Mouse (Mus musculus) kidney, adult 11 months (tissue): ENCODE measurements at regions not wholly inside any gene's neighbourhood (a gene's known extent, or its start where the extent isn't known, plus 50 kb on each side); places are given as distances from the start of the nearest gene placed in this dataset.

Experiments
- DNase-seq: peaks from one replicate; pipeline ENCODE4 v3.0.0; 2022

DNA sequence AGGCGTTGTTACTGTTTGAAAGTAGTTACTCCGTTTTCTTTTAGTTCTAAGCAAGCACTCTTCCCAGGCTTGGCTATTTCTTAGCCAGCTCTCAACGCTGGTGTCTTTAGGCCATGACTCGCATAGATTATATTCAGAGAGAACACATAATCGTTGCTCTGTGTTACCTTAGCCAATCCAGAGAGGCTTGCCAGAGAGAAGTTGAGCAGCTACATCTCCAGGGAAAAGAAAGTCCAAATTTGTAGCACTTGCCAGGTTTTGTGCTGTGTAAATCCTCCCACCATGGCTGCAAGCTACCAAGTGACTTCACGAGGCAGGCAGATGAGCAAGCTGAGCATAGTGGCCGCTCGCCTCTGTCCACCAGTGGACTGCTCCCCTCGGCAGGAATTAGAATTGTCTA is 163.3 kb upstream of the Fn1 start:
- DNase-seq: no peak

- no peak for DNase-seq
Measured at GRCm38 (mm10) chr1:71814141-71814540, 161.1 kb upstream of the Fn1 start.

DNA sequence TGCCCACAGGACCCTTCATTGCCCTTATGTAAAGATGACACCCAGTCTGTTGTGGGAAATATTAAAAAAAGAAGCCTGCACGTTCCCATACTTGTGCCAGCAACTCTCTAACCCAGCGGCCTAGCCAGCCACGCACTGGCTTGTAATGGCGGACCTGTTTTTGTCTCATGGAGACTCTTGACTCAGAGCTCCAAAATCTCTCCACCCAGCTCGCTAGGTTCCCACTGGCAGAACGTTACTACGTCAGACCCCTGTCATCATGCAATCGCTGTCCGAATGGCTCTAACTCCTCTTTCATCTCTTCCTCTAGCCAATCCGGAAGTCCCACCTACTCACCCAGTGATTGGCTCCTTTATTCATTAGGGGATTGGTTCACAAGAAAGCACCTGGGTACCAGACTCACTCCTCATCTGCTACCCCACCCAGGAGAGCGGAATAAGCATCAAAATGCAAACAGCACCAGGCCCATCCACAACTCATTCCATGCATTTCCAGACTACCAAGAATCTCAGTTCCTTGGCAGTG is 159.2 kb upstream of the Fn1 start:
- no peak for DNase-seq

- no peak for DNase-seq
Measured at GRCm38 (mm10) chr1:71811196-71811788, 158.3 kb upstream of the Fn1 start.

DNA sequence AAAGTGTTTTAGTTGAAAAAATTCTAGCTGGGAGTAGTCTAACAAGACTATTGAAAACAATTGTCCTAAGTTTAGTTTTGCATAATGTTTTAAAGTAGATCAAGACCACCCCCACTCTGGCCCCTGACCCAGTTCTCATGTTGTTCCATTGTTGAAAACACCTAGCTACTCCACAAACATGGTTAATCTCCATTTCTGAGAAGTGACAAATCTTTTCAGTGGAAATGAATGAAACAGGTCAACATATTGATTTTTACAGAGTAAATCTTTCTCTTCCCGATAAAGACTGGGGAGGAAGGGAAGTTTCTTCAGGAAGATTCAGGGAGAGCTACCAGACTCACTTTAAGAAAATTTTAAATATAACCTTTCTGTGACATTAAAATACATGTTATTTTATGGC is 155.0 kb upstream of the Fn1 start:
- no peak for DNase-seq

GRCm38 (mm10) chr1:71807586-71807985 is 154.6 kb upstream of the Fn1 start:
- DNase-seq: no peak

DNA sequence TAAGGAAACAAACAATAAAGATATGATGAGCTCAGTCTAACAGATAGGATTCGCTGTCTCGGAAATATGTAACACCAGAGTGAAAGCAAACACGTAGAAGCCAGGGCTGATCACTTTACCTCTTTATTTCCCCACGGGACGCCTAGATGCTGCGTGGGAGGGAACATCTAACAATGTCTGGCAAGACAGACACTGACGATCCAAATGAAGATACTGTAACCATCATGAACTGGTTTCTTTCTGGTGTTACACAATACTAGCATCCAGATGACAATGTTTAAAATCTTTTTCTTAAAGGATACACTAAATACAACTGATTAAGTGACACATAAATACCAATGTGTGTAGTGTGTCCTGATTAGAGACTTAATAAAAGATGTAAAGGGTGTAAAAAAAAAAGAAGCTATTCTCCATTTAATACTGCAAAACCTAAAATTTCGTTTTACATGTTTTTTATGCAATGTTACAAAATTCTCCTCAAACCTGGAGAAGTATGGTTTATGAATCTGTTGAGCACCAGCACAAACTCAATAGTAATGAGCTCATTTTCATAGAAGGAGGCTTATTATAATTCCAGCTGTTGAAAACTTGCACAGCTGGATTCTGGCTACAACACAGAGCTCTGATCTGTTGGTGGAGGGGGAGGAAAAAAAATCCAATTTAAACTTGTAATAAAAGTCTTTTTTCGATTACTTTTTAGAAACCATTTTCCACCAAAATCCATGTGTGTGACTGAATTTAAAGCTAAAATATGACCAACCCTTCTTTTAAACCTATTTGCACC is 148.5 kb upstream of the Fn1 start:
- DNase-seq: no peak

- no peak for DNase-seq
Measured at GRCm38 (mm10) chr1:71800581-71800980, 147.6 kb upstream of the Fn1 start.

DNA sequence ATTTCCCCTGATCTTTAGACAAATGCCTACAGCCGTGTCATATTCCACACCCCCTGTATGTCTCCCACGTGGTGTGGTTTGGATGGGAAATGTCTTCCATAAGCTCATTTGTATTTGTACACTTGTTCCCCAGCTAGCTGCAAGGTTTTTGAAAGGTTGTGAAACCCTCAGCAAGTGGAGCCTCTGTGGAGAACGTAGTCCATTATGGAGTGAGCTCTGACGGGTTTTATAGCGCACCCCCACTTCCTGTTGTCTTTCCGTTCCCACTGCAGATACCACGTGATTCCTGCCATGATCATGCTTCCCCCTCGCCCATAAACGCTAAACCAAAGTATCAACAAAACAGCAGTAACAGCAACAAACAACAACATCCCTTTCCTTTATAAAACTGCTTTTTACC is 145.6 kb upstream of the Fn1 start:
- DNase-seq: no peak

- DNase-seq: no peak
Measured at GRCm38 (mm10) chr1:71788408-71788807, 135.4 kb upstream of the Fn1 start.

DNA sequence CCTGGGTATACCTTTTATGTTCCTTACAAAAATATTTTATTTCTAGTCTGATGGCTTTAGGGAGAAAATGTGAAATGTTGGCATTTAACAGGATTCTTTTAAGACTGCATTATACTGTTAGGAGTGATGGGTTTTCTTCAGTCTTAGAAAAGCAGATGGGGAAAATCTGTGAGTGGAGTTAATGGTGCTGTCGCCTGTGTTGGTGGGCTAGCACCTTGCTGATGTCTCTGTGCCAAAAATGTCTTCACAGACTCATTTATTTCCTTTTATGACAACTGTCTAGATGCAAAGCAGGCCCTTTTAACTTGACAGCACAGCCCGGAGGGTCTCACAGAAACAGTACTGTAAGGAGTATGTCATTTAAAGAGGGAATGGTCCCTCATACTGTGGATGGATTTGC is 131.9 kb upstream of the Fn1 start:
- no peak for DNase-seq

- DNase-seq: no peak
Measured at GRCm38 (mm10) chr1:71778292-71778691, 125.3 kb upstream of the Fn1 start.

GRCm38 (mm10) chr1:71775865-71776501 is 123.0 kb upstream of the Fn1 start:
- DNase-seq: no peak

GRCm38 (mm10) chr1:71772526-71772925 is 119.5 kb upstream of the Fn1 start:
- DNase-seq: no peak

GRCm38 (mm10) chr1:71771798-71772197 is 118.8 kb upstream of the Fn1 start:
- DNase-seq: no peak

DNA sequence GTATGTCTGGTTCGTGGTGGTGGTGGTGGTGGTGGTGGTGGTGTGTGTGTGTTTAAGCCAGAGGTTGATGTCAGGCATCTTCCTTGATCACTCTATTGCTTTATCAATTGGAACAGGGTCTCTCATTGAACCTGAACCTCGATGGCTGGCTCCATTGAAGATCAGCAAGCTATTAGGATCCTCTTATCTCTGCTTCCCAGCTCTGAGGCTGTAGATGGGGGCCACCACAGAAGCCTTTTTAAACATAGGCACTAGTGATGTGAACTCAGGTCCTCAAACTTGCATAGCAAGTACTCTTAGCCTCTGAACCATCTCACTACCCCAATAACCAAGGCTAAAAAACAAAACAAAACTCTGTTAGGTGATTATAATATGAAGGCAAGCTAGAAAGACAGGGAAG is 116.6 kb upstream of the Fn1 start:
- DNase-seq: no peak

- no peak for DNase-seq
Measured at GRCm38 (mm10) chr1:71767705-71768104, 114.7 kb upstream of the Fn1 start.

DNA sequence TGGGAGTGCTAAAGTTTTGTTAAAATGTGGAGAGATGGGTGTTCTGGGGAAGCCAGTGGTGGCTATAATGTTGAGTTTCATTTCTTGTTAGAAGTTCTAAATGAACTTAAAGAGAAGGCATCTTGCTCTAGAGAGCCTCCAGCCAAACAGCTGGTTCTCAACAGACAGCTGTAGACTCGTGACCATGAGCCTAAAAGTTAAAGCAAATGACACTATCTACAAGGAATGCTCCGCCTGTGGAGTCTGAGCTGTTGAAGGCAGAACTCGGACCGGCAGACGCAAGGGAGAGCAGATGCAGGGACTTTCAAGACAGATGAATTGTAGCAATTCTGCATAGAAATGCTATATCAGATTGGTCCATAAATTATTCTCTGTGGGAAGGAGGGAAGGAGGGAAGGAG is 114.1 kb upstream of the Fn1 start:
- DNase-seq: peak; percentile 6

DNA sequence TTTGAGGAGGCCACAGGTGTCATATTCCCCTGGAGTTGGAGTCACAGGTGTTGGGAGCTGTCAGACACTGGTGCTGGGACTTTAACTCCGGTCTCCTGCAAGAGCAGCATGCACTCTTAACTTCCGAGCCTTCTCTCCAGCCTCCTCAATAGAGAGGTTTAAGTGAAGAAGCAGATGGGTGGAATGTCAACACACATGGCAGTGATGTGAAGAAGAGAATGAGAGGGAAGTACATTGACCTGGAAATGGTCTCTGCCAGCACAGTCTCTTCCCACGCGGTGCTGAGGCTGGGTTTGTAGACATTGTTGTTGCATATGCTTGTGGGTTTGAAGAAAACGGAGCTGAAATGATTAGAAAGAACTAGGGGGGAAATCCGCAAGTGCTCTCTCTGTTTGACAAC is 112.0 kb upstream of the Fn1 start:
- no peak for DNase-seq

DNA sequence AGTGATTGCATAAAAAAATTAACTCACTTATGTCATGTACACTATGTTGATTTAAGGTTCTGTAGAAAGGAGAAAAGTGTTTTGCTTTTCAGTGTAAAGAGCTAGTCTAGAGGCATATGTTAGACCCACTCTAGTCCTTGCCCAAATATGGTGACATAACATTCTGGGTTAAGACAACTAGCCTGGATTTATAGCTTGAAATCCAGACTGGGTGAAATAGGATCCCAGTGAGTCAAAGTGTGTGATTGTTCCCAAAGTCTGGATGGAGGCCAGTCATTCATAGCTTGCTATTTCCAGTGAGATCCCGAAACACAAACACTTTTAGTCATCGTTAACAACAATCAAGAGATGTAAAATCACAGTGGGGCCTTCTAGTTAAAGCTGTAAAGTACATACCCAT is 110.5 kb upstream of the Fn1 start:
- no peak for DNase-seq

- DNase-seq: no peak
Measured at GRCm38 (mm10) chr1:71760342-71760741, 107.3 kb upstream of the Fn1 start.

GRCm38 (mm10) chr1:71757236-71757635 is 104.2 kb upstream of the Fn1 start:
- DNase-seq: no peak

DNA sequence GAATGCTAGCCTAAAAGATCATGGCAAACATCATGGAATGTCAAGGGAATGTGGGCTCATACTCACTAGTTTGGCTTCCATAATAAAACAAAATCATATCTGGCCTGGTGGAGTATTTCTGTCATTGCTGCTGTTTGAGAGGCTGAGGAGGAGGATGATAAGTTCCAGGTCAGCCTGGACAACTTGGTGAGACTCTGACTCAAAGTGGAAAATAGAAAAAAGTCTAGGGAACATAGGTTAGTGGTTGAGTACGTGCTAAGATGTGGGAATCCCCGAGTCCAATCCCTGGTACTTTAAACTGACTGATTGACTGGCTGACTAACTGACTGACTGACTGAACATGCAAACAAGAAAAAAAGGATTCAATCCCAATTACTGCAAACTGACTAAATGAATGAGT is 103.2 kb upstream of the Fn1 start:
- no peak for DNase-seq

DNA sequence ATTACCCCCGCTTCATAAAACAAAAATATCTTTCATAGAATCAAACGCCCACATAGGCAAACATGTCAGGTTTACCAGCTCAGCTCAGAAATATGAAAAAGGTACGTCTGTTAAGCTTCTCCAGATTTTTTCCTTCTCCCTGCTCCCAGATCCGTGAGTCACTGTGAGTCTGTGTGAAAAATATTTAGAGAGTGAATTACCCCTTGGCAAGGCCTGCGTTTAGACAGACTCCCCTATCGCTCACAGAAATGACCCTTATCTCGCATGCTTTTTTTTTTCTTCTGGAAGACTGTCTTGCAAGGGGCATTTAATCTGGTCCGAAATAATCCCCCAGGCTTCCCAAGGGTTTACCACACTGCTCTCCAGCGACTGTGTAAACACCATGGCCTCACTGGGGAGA is 102.4 kb upstream of the Fn1 start:
- DNase-seq: no peak
